Comparison of ENCODE assay signal across 1 mouse cellular context in genomic region chr6:72414076-72414756, GRCm38 (mm10).
TF ChIP-seq lines count a peak whose summit lies in the region.

Ggcx (plus strand) TSS chr6:72414308.

TF ChIP-seq in CH12.LX, 34 proteins besides CTCF, POLR2A, EP300 and RAD21 (continued from another document):
- TF ChIP-seq MAFK (IDR thresholded peaks at IDR 0.05; ENCODE audit: insufficient replicate concordance, low read length): no peak
- no peak for TF ChIP-seq MEF2A (IDR thresholded peaks at IDR 0.05; ENCODE audit: borderline replicate concordance, low read depth, low read length)
